Mouse (Mus musculus) megakaryocyte progenitor cell, adult 5-6 weeks (primary cell): ENCODE measurements around the gene B4galnt1. TPM values are rescaled to one million over a fixed set of nuclear protein-coding genes. Genes with fewer than 3 reads are reported as not detected.
"Not testable (repeated sequence)": the region's sequence is repeated elsewhere in the genome, so short reads cannot be mapped to it uniquely, and the experiment has no call there.

Experiments
- ATAC-seq: replicated peaks from 2 replicates; pipeline ENCODE4 v1.8.0; 2016; ENCODE audit warnings: mild to moderate bottlenecking, moderate TSS enrichment, inconsistent platforms; ENCODE audit not compliant: poor library complexity
- total RNA-seq, 2 experiments: library from RNA; stranded (forward) in 1 of 2; stranded (reverse) in 1 of 2; fragments of 157-497, 149-512 nt in 1 of 2; fragments of 200-1000 nt in 1 of 2; gene quantifications; 2 replicates each; pipeline versions ENCODE4 v1.2.3 to v1.2.4; 2015 to 2017

B4galnt1 gene
- total RNA-seq (2015) (212 and 219 TPM in 2 replicates), total RNA-seq (2017) (122 and 139 TPM in 2 replicates)

- ATAC-seq: peak; percentile 63
These were observed at the start of gene B4galnt1 for GRCm38 (mm10) chr10:127164631-127165353. TSS of gene B4galnt1 (plus strand) at chr10:127165225.

- no peak for ATAC-seq
These were observed 46.6 kb upstream of the B4galnt1 start for GRCm38 (mm10) chr10:127118470-127118869.

GRCm38 (mm10) chr10:127119229-127119628 lies 45.8 kb upstream of the B4galnt1 start:
- no peak for ATAC-seq

GRCm38 (mm10) chr10:127120301-127121065 lies 44.5 kb upstream of the B4galnt1 start:
- ATAC-seq: no peak

- peak; percentile 88 for ATAC-seq
These were observed 44.0 kb upstream of the B4galnt1 start, which contains the start of gene Os9 for GRCm38 (mm10) chr10:127121066-127121477. TSS of gene Os9 (minus strand) at chr10:127121131.

GRCm38 (mm10) chr10:127122018-127122417 lies 43.0 kb upstream of the B4galnt1 start:
- no peak for ATAC-seq

- ATAC-seq: peak; percentile 15
These were observed 42.1 kb upstream of the B4galnt1 start for GRCm38 (mm10) chr10:127122784-127123435.

GRCm38 (mm10) chr10:127123436-127123805 lies 41.6 kb upstream of the B4galnt1 start:
- ATAC-seq: peak; percentile 33

- peak; percentile 27 for ATAC-seq
These were observed 39.6 kb upstream of the B4galnt1 start for GRCm38 (mm10) chr10:127125210-127126001.

GRCm38 (mm10) chr10:127126579-127126978 lies 38.4 kb upstream of the B4galnt1 start:
- ATAC-seq: peak; percentile 32

GRCm38 (mm10) chr10:127127711-127128279 lies 37.2 kb upstream of the B4galnt1 start:
- ATAC-seq: peak; percentile 14

GRCm38 (mm10) chr10:127129431-127129830 lies 35.6 kb upstream of the B4galnt1 start:
- no peak for ATAC-seq

GRCm38 (mm10) chr10:127132469-127132868 lies 32.6 kb upstream of the B4galnt1 start:
- no peak for ATAC-seq

GRCm38 (mm10) chr10:127134394-127135035 lies 30.5 kb upstream of the B4galnt1 start:
- ATAC-seq: not testable (repeated sequence)

GRCm38 (mm10) chr10:127135118-127135836 lies 29.7 kb upstream of the B4galnt1 start:
- peak; percentile 71 for ATAC-seq

- peak; percentile 66 for ATAC-seq
These were observed 28.5 kb upstream of the B4galnt1 start for GRCm38 (mm10) chr10:127136510-127136909.

GRCm38 (mm10) chr10:127137896-127138295 lies 27.1 kb upstream of the B4galnt1 start:
- no peak for ATAC-seq

- ATAC-seq: peak; percentile 12
These were observed 26.5 kb upstream of the B4galnt1 start for GRCm38 (mm10) chr10:127138328-127139141.
